Mouse (Mus musculus) liver, embryonic 14.5 days (tissue): ENCODE data around the gene Cbx6.

Experiments used
- CTCF ChIP-seq: IDR thresholded peaks from 2 replicates; pipeline ENCODE4 v1.5.1; 2016; ENCODE audit warnings: antibody characterized with exemption, low read depth, control low read depth
- EP300 ChIP-seq: IDR thresholded peaks from 2 replicates; pipeline ENCODE4 v1.6.1; 2016; ENCODE audit warnings: antibody characterized with exemption, low read depth

DNA sequence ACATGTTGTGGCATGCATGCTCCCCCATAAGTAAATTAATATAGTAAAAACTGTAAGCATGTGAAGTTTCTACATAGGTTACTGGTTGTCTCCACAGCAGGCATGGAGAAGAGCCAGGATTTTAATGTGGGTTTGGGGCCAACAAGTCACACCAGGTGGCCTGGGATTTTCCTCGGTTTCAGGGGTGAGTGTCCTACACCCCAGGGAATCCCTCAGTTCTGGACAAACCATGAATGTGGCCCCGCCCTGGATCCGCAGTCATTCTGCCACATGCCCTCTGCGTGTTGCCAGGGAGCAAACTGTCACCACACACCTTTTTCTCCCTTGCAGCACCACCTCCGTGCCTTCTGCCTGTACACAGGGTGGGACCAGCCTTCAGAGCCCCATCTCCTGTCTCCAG is 25.8 kb downstream of the Cbx6 start:
- TF ChIP-seq EP300 (no peak), CTCF (no peak)
